Mouse (Mus musculus) ES-E14 (cell line): ENCODE data around the gene Shisa2. TPM values are rescaled to one million over a fixed set of nuclear protein-coding genes. Genes with fewer than 3 reads are reported as not detected.
A peak's percentile ranks its signal among the peaks of the same experiment; 100 is the strongest.

Source experiments
- DNase-seq: peaks from one replicate; pipeline ENCODE4 v3.0.0-alpha.2; 2013; ENCODE audit warnings: low read depth, low spot score
- H3K27ac ChIP-seq: 2 replicates; pipeline ENCODE4 v1.5.1; 2012; ENCODE audit warnings: low read depth, mild to moderate bottlenecking, low read length, moderate library complexity, mixed read lengths; ENCODE audit not compliant: poor library complexity, insufficient read depth, severe bottlenecking
- H3K36me3 ChIP-seq: 2 replicates; pipeline ENCODE4 v1.6.1; 2012; ENCODE audit warnings: mild to moderate bottlenecking, low read length, moderate library complexity, mixed read lengths; ENCODE audit not compliant: control insufficient read depth, poor library complexity, insufficient read depth, severe bottlenecking
- H3K4me1 ChIP-seq, 2 experiments: fragments of 150-350 bp in 1 of 2; sonication (generic) in 1 of 2; 2 replicates each; pipeline ENCODE4 v1.6.1; 2012; ENCODE audit warnings: low read length in 2 of 2, mild to moderate bottlenecking in 1 of 2, mixed read lengths in 1 of 2; ENCODE audit not compliant: control insufficient read depth in 2 of 2, insufficient read depth in 2 of 2, poor library complexity in 1 of 2
- H3K4me3 ChIP-seq, 2 experiments: fragments of 150-350 bp in 1 of 2; sonication (generic) in 1 of 2; 2 replicates each; pipeline ENCODE4 v1.5.1; 2012; ENCODE audit warnings: low read length in 2 of 2, low read depth in 1 of 2, mild to moderate bottlenecking in 1 of 2, mixed read lengths in 1 of 2; ENCODE audit not compliant: insufficient read depth in 1 of 2, poor library complexity in 1 of 2, severe bottlenecking in 1 of 2
- H3K9ac ChIP-seq: 2 replicates; pipeline ENCODE4 v1.6.1; 2012; ENCODE audit warnings: low read depth, mild to moderate bottlenecking, low read length, mixed read lengths; ENCODE audit not compliant: poor library complexity, insufficient read depth, severe bottlenecking
- H3K9me3 ChIP-seq: fragments of 150-350 bp; sonication (generic); 2 replicates; pipeline ENCODE4 v1.6.1; 2012; ENCODE audit warnings: low read depth, mild to moderate bottlenecking, low read length; ENCODE audit not compliant: control insufficient read depth, insufficient read depth
- CHD2 ChIP-seq: IDR thresholded peaks from 2 replicates; pipeline ENCODE4 v1.6.1; 2014; ENCODE audit warnings: mild to moderate bottlenecking, low read depth, low read length, inconsistent platforms
- HCFC1 ChIP-seq: IDR thresholded peaks from 2 replicates; pipeline ENCODE4 v1.6.1; 2012; ENCODE audit warnings: low read length, inconsistent platforms, borderline replicate concordance; ENCODE audit not compliant: insufficient read depth
- MAFK ChIP-seq: IDR thresholded peaks from 2 replicates; pipeline ENCODE4 v1.6.1; 2014; ENCODE audit warnings: mild to moderate bottlenecking, low read depth, low read length, inconsistent platforms; ENCODE audit not compliant: insufficient read depth
- ZC3H11A ChIP-seq: IDR thresholded peaks from 2 replicates; pipeline ENCODE4 v1.6.1; 2012; ENCODE audit warnings: low read depth, mild to moderate bottlenecking, inconsistent platforms, low read length, borderline replicate concordance
- ZNF384 ChIP-seq: IDR thresholded peaks from 2 replicates; pipeline ENCODE4 v1.6.1; 2012; ENCODE audit warnings: low read depth, low read length, inconsistent platforms
- in situ Hi-C, 2 experiments: fragments of 600-800 bp; cut with MboI; formaldehyde crosslinking; loops; one replicate each; pipeline ENCODE4 v1.15.1; 2025; ENCODE audit warnings: low sequenced_read_pairs in 2 of 2, inconsistent platforms in 1 of 2; ENCODE audit not compliant: unreplicated experiment in 2 of 2
- total RNA-seq: library from RNA; depleted of rRNA; stranded (reverse); fragments of 300-350 nt; gene quantifications from 2 replicates; pipeline ENCODE4 v1.2.3, GENCODE M21; 2012; rRNA removed

Shisa2 gene
- total RNA-seq = 3.8 and 10.9 TPM in 2 replicates

DNA sequence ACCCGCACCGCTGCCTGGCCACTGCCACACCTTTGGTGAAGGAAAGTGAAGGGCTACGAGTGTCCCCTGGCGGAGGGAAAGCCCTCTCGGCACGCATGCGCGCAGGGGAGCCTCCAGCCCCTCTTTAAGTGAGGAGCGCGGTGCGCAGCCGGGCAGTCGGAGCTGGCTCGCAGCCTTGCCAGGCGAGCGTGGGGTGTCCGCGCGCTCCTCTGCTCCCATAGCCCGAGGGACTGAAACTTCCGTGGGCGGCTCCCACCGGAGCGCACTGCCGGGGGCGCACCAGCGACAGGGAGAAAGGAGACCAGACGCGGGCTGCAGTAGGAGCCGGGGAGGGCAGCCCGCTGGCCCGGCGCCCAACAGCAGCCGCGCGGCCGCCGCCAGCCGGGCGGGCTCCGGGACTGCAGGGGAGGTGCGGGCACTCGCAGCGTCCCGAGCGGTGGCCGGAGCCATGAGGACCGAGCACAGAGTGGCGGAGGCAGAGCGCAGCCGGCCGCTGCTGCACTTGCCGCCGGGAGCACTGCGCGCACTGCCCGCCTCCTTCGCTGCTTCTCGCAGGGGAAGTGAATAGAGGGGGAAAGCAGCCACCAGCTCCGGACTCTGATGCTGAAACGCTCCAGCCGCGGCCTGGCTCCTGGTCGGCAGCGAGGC is at the start of gene Shisa2:
Gene Shisa2, plus strand, starts transcription at position 151 of the 648 bp plus-strand sequence.
- Histone ChIP-seq H3K4me1 (peaks cover 4 to 6% of the 10 kb centered on the region in 2 experiments; a peak in 3 of 4 replicates), H3K9ac (peak within 1 kb of the TSS; percentile 74), H3K27ac (no peak within 1 kb of the TSS; the same call in 1 of the 2 replicates), H3K4me3 (peak within 1 kb of the TSS; percentile 74 to 78), H3K9me3 (no peaks in the 10 kb centered on the region), H3K36me3 (peaks cover 8% of the 10 kb centered on the region; the same call in 1 of the 2 replicates)
- TF ChIP-seq ZNF384 (no peak), CHD2 (no peak), ZC3H11A (no peak), HCFC1 (no peak), MAFK (no peak)
- in situ Hi-C loops = no loop called here
- DNase-seq = peak; percentile 56

DNA sequence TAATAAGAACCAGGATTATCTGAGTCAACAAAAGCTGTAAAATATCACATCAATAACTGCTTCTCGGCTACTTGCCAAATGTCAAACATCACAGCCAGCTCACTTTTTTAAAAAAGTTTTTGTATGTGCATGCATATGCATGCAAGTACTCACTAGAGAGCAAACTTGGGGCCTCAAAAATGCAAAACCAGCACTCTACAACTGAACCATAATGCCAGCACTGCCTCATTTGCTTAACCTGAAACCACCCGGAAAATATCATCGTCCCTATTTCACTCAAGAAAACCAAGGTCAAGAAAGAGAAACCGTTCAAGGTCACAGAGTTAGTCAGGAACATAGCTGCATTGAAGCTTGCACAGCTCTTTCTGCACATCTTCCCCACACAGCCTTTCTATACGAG is 48.7 kb upstream of the Shisa2 start:
- no peaks in the 10 kb centered on the region for H3K9me3 ChIP-seq
- in situ Hi-C loops = no loop called here
- no peaks in the 10 kb centered on the region for H3K4me1 ChIP-seq
- H3K4me3 ChIP-seq = no peak overlapping the region
- no peak overlapping the region for H3K9ac ChIP-seq
- TF ChIP-seq CHD2 (no peak), ZNF384 (no peak), HCFC1 (no peak), ZC3H11A (no peak), MAFK (no peak)
- H3K27ac ChIP-seq = no peak overlapping the region
- no peak for DNase-seq
- peaks cover 10% of the 10 kb centered on the region; the same call in 1 of the 2 replicates for H3K36me3 ChIP-seq

DNA sequence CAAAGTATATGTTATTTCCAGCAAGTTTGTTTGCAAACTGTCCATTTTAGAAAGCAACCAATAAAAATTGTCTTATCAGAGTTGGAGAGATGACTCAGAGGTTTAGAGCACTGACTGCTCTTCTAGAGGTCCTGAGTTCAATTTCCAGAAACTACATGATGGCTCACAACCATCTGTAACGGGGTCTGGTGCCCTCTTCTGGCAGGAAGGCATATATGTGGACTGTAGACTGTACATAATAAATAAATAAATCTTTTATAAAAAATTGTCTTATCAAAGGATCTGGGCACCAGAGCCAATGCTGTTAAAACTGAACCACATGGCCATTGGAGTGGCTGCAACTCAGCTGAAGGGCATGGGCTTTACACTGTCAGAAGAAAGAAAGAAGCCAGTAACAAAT is 34.5 kb upstream of the Shisa2 start:
- Histone ChIP-seq H3K4me3 (no peak overlapping the region), H3K4me1 (peaks cover 0 to 2% of the 10 kb centered on the region in 2 experiments; a peak in 1 of 4 replicates), H3K36me3 (peaks cover 8% of the 10 kb centered on the region), H3K27ac (no peak overlapping the region), H3K9me3 (no peaks in the 10 kb centered on the region), H3K9ac (no peak overlapping the region)
- in situ Hi-C loops = no loop called here
- no peak for TF ChIP-seq ZC3H11A
- TF ChIP-seq CHD2 = no peak
- TF ChIP-seq MAFK = no peak
- TF ChIP-seq HCFC1 = no peak
- no peak for TF ChIP-seq ZNF384
- no peak for DNase-seq

DNA sequence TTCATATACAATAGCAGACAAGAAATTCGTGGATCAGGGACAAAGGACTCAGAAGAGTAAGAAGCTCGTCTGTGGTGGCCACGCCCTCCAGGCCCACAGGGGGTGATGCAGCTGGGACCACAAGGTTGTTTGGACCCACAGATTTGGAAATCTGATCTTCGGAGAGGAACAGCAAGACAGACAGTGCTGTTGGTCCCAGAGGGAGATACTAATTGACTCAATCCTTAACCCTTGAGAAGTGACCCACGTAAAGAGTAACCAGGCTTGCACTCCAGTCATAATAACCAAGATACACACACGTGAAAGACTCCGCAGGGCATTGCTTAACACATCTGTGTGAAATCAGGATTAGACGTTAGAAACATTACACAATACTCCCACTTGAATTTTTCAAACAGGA is 33.2 kb upstream of the Shisa2 start:
- Histone ChIP-seq H3K9ac (no peak overlapping the region), H3K9me3 (no peaks in the 10 kb centered on the region), H3K27ac (no peak overlapping the region), H3K36me3 (peaks cover 6% of the 10 kb centered on the region; the same call in 1 of the 2 replicates), H3K4me1 (peaks cover 0 to 2% of the 10 kb centered on the region in 2 experiments; a peak in 1 of 4 replicates), H3K4me3 (no peak overlapping the region)
- no peak for DNase-seq
- in situ Hi-C loops = no loop called here
- TF ChIP-seq ZC3H11A (no peak), ZNF384 (no peak), CHD2 (no peak), MAFK (no peak), HCFC1 (no peak)

DNA sequence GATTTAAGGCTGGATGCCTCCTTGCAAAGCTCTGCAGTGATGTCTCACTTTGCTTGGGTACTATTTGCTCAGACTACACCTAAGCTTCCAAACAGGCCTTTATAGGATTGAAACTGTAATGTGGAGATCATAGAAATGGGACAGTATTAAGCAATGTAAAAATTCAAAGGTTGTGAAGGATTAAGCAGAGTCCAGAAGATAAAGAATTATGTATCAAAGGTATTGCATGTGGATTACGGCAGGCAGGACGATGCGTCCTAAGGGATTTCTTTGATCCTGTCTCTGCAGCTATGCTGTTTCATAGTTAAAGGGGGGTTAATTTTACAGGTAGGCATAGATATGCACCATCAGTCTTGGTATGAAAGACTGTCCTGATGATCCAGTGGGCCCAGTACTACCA is 32.5 kb upstream of the Shisa2 start:
- TF ChIP-seq ZC3H11A (no peak), ZNF384 (no peak), MAFK (no peak), CHD2 (no peak), HCFC1 (no peak)
- Histone ChIP-seq H3K36me3 (peaks cover 6% of the 10 kb centered on the region; the same call in 1 of the 2 replicates), H3K9me3 (no peaks in the 10 kb centered on the region), H3K27ac (no peak overlapping the region), H3K4me3 (no peak overlapping the region), H3K9ac (no peak overlapping the region), H3K4me1 (peaks cover 0 to 2% of the 10 kb centered on the region in 2 experiments; a peak in 1 of 4 replicates)
- in situ Hi-C loops = no loop called here
- no peak for DNase-seq
